Mouse (Mus musculus): ENCODE measurements around the gene Dglucy. TPM values are rescaled to one million over a fixed set of nuclear protein-coding genes. Genes with fewer than 3 reads are reported as not detected.

Dglucy gene
- polyA plus RNA-seq, 1 experiment: 0.48 TPM

DNA sequence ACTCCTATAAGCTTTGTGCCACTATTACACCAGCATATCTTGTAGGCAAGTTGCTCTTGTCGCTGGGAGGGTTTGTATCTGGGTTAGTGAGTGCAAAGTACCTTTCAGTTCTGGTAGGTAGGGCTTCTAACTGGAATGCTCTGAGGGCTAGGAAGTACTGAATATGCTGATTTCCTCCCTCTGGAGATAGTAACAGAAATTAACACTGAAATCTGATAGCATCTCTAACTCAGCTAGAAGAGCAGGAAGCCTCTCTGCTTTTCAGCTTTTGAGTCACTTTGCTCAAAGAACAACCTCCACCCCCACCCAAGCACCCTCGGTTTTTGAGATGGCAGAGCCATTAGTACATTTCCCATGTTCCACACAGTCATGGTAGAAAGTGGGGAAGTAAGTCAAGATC, 36.4 kb upstream of the Dglucy start:
- Histone ChIP-seq H3K27ac (ENCODE audit: insufficient read depth, low read length) (no peak overlapping the region), H3K36me3 (ENCODE audit: control insufficient read depth, insufficient read depth, low read length, poor library complexity, severe bottlenecking) (no peaks in the 10 kb centered on the region), H3K4me3 (ENCODE audit: low read depth, low read length) (no peak overlapping the region), H3K9me3 (replicated peaks; ENCODE audit: control insufficient read depth, insufficient read depth, low read length, poor library complexity, severe bottlenecking) (no peaks in the 10 kb centered on the region), H3K9ac (ENCODE audit: low read depth, poor library complexity, severe bottlenecking) (no peak overlapping the region), H3K4me1 (ENCODE audit: control insufficient read depth, insufficient read depth, low read length) (no peaks in the 10 kb centered on the region), H3K27me3 (ENCODE audit: control insufficient read depth, insufficient read depth, low read length, poor library complexity, severe bottlenecking) (no peaks in the 10 kb centered on the region; the same call in 1 of the 2 replicates)
- no peak for TF ChIP-seq EP300 (IDR thresholded peaks at IDR 0.05; ENCODE audit: insufficient read depth, low read depth, low read length)
- no peak for TF ChIP-seq POLR2A (IDR thresholded peaks at IDR 0.05; ENCODE audit: insufficient read depth, low read length)
- no peak for TF ChIP-seq CTCF (IDR thresholded peaks at IDR 0.05; ENCODE audit: low read depth, low read length)

DNA sequence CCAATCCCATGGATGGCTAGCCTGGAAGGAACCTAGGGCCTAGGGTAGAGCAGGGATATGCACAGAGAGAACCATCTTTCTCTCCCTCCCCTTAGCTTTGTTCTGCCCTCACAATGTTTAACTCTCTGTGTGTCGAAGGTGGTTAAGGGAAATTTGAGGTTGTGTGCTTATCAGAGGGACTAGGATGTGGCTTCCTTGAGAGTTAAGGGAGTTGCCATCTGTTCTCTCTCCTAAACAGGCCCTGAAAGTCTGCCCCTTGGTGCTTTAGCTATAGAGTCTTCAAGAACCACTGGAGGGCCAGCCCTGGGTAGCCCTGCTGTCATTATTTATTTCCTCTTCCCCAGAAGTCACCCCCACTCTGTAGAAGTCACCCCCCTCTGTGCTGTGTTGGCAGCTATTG, 25.9 kb upstream of the Dglucy start:
- H3K27me3 ChIP-seq (ENCODE audit: control insufficient read depth, insufficient read depth, low read length, poor library complexity, severe bottlenecking): no peaks in the 10 kb centered on the region
- H3K4me1 ChIP-seq (ENCODE audit: control insufficient read depth, insufficient read depth, low read length): peaks cover 2% of the 10 kb centered on the region
- TF ChIP-seq EP300 (IDR thresholded peaks at IDR 0.05; ENCODE audit: insufficient read depth, low read depth, low read length) (no peak), CTCF (IDR thresholded peaks at IDR 0.05; ENCODE audit: low read depth, low read length) (no peak), POLR2A (IDR thresholded peaks at IDR 0.05; ENCODE audit: insufficient read depth, low read length) (no peak)
- H3K36me3 ChIP-seq (ENCODE audit: control insufficient read depth, insufficient read depth, low read length, poor library complexity, severe bottlenecking): no peaks in the 10 kb centered on the region
- no peak overlapping the region for H3K9ac ChIP-seq (ENCODE audit: low read depth, poor library complexity, severe bottlenecking)
- H3K27ac ChIP-seq (ENCODE audit: insufficient read depth, low read length): no peak overlapping the region
- H3K4me3 ChIP-seq (ENCODE audit: low read depth, low read length): no peak overlapping the region
- no peaks in the 10 kb centered on the region for H3K9me3 ChIP-seq (replicated peaks; ENCODE audit: control insufficient read depth, insufficient read depth, low read length, poor library complexity, severe bottlenecking)

DNA sequence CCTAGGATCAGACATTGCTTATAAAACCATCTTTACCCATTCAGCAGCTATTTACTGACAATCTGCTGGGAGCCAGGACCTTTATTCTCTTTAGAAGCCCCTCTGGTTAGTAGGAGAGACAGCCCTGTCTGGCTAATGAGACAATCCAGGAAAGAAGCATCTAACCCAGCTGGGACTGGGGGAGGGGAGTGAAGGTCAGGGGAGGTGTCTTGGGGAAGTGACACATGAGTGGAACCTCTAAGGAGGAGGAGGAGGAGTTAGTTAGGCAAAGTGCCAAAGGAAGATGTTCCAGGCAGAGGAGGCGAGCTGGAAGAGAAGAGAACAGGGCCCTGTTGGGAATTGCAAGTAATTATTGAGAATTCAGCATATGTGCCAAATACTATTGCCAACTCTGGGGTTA, 25.1 kb upstream of the Dglucy start:
- peaks cover 2% of the 10 kb centered on the region for H3K4me1 ChIP-seq (ENCODE audit: control insufficient read depth, insufficient read depth, low read length)
- no peak overlapping the region for H3K4me3 ChIP-seq (ENCODE audit: low read depth, low read length)
- TF ChIP-seq POLR2A (IDR thresholded peaks at IDR 0.05; ENCODE audit: insufficient read depth, low read length): no peak
- no peak for TF ChIP-seq CTCF (IDR thresholded peaks at IDR 0.05; ENCODE audit: low read depth, low read length)
- no peak for TF ChIP-seq EP300 (IDR thresholded peaks at IDR 0.05; ENCODE audit: insufficient read depth, low read depth, low read length)

DNA sequence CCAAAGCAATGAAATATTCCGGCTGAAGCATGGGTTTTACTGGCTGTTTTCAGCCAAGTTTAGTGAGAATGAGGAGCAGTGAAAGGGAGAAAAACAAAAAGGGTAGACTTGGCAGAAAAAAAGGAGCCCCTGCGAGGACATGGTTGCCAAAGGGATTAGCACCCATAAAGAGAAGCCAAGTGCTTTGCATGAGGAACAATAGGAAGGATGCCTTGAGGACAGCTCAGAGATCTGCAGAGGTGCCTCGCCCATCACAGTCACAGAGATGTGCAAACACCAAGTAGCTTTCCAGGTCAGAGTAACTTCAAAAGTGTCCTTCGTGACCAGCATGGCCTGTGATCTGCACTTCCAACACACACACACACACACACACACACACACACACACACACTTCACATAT, 21.4 kb upstream of the Dglucy start:
- H3K4me1 ChIP-seq (ENCODE audit: control insufficient read depth, insufficient read depth, low read length): peaks cover 2% of the 10 kb centered on the region
- no peaks in the 10 kb centered on the region for H3K36me3 ChIP-seq (ENCODE audit: control insufficient read depth, insufficient read depth, low read length, poor library complexity, severe bottlenecking)
- H3K9ac ChIP-seq (ENCODE audit: low read depth, poor library complexity, severe bottlenecking): no peak overlapping the region
- no peaks in the 10 kb centered on the region for H3K9me3 ChIP-seq (replicated peaks; ENCODE audit: control insufficient read depth, insufficient read depth, low read length, poor library complexity, severe bottlenecking)
- no peaks in the 10 kb centered on the region for H3K27me3 ChIP-seq (ENCODE audit: control insufficient read depth, insufficient read depth, low read length, poor library complexity, severe bottlenecking)
- H3K27ac ChIP-seq (ENCODE audit: insufficient read depth, low read length): no peak overlapping the region
- no peak overlapping the region for H3K4me3 ChIP-seq (ENCODE audit: low read depth, low read length)
- TF ChIP-seq EP300 (IDR thresholded peaks at IDR 0.05; ENCODE audit: insufficient read depth, low read depth, low read length): peak; percentile 48; the same call in 1 of the 2 replicates
- no peak for TF ChIP-seq CTCF (IDR thresholded peaks at IDR 0.05; ENCODE audit: low read depth, low read length)
- no peak for TF ChIP-seq POLR2A (IDR thresholded peaks at IDR 0.05; ENCODE audit: insufficient read depth, low read length)

More for the DNA sequence above, 25.1 kb upstream of the Dglucy start:
- H3K36me3 ChIP-seq (ENCODE audit: control insufficient read depth, insufficient read depth, low read length, poor library complexity, severe bottlenecking): no peaks in the 10 kb centered on the region
- H3K9me3 ChIP-seq (replicated peaks; ENCODE audit: control insufficient read depth, insufficient read depth, low read length, poor library complexity, severe bottlenecking): no peaks in the 10 kb centered on the region
- no peak overlapping the region for H3K9ac ChIP-seq (ENCODE audit: low read depth, poor library complexity, severe bottlenecking)
- H3K27me3 ChIP-seq (ENCODE audit: control insufficient read depth, insufficient read depth, low read length, poor library complexity, severe bottlenecking): no peaks in the 10 kb centered on the region
- no peak overlapping the region for H3K27ac ChIP-seq (ENCODE audit: insufficient read depth, low read length)

DNA sequence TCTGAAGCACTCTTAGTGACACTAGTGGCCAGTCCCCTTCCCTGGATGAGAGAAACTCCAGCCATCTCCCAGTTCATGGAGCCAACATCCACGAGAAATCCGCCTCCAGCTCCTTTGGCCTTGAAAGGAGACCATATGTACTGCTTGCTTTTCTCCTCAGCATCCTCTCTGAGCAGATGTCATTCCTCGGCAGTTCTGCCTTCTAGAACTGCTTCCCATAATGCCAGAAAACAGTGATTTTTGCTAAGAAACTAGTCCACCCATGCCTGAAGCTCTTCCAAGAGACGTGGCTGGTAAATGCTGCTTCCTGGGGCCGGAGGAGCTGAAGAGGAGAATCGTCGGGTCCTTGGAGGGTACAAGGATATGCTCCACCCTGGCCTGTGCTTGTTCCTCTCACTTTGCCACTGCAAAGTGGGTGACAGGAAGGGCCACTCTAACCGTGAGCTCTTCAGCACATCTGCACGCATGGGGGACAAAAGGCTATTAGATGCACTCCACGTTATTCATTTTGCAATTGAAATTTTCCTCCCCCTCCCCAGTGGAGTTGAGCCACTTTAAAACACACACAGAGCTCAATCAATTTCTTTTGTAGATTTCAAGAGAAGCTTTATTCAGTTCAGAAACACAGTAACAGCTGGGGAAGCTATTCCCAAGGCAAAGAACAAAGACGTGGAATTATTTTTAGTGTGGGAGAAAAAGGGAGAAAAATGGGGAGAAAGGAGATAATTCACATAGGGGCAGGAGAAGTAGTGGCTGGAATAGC, 16.0 kb upstream of the Dglucy start:
- no peaks in the 10 kb centered on the region for H3K4me1 ChIP-seq (ENCODE audit: control insufficient read depth, insufficient read depth, low read length)
- H3K9ac ChIP-seq (ENCODE audit: low read depth, poor library complexity, severe bottlenecking): no peak overlapping the region
- H3K36me3 ChIP-seq (ENCODE audit: control insufficient read depth, insufficient read depth, low read length, poor library complexity, severe bottlenecking): no peaks in the 10 kb centered on the region
- H3K4me3 ChIP-seq (ENCODE audit: low read depth, low read length): no peak overlapping the region
- TF ChIP-seq POLR2A (IDR thresholded peaks at IDR 0.05; ENCODE audit: insufficient read depth, low read length): no peak
- H3K27me3 ChIP-seq (ENCODE audit: control insufficient read depth, insufficient read depth, low read length, poor library complexity, severe bottlenecking): no peaks in the 10 kb centered on the region
- H3K27ac ChIP-seq (ENCODE audit: insufficient read depth, low read length): no peak overlapping the region
- H3K9me3 ChIP-seq (replicated peaks; ENCODE audit: control insufficient read depth, insufficient read depth, low read length, poor library complexity, severe bottlenecking): no peaks in the 10 kb centered on the region

DNA sequence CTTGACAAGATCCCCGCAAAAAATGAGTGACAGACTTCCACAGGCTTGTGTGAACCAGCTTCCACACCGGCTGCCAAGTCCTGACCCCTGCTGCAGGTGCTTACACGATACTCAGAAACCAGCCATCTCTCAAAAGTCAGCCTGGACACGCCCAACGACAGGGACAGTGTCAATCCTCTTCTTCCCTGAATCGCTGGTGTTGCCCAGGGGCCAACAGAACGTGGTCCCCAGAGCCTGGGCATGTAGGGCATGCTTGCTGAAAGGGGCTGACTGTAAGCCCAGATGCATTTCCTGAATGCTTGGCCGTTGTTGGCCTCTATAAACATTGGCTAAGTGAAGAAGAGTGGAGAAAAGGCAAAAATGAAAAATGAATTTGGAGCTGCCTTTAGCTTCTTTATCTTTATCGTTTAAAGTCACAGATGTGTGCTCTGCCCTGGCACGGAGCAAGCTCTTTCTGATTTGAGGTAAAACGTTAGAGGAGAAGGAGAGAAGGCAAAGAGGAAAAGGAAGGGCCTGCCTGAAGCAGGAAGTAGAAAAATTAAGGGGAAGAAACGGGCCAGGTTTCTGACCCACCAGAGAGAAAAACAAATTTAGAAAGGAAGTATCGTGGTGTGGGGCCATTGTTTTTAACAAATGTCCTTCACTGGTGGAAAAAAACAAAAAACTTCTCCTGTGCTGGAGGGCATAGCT, 14.4 kb upstream of the Dglucy start:
- Histone ChIP-seq H3K4me1 (ENCODE audit: control insufficient read depth, insufficient read depth, low read length) (no peaks in the 10 kb centered on the region), H3K27me3 (ENCODE audit: control insufficient read depth, insufficient read depth, low read length, poor library complexity, severe bottlenecking) (no peaks in the 10 kb centered on the region), H3K4me3 (ENCODE audit: low read depth, low read length) (no peak overlapping the region), H3K9me3 (replicated peaks; ENCODE audit: control insufficient read depth, insufficient read depth, low read length, poor library complexity, severe bottlenecking) (no peaks in the 10 kb centered on the region), H3K9ac (ENCODE audit: low read depth, poor library complexity, severe bottlenecking) (no peak overlapping the region), H3K36me3 (ENCODE audit: control insufficient read depth, insufficient read depth, low read length, poor library complexity, severe bottlenecking) (no peaks in the 10 kb centered on the region), H3K27ac (ENCODE audit: insufficient read depth, low read length) (no peak overlapping the region)
- TF ChIP-seq CTCF (IDR thresholded peaks at IDR 0.05; ENCODE audit: low read depth, low read length): no peak
- no peak for TF ChIP-seq POLR2A (IDR thresholded peaks at IDR 0.05; ENCODE audit: insufficient read depth, low read length)
- TF ChIP-seq EP300 (IDR thresholded peaks at IDR 0.05; ENCODE audit: insufficient read depth, low read depth, low read length): no peak

All from ES-Bruce4 (cell line).